9 mouse cellular contexts compared by ENCODE assay signal in the genomic region with DNA sequence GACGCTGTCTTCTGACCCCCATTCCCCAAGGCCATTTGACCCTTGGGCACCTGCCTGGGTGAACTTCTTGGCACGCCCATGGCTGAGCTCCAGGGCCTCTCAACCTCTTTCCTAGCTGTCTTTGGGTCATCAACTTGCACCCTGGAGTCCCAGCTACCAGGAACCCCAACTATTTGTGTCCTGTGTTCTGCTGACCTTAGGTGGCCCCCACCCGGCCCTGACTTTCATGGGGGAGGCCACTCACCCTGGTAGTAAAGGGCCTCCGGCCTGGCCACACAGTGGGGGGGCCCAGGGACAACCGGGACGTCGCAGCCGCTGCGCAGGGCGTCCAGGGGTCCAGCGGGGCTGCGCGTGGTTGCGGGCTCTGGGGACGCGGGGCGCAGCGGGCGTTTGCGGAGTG. TPM values are rescaled to one million over a fixed set of nuclear protein-coding genes. Genes with fewer than 3 reads are reported as not detected.
A peak's percentile ranks its signal among the peaks of the same experiment; 100 is the strongest.
DNase-seq lines count a peak whose midpoint lies in the region; ATAC-seq and TF ChIP-seq lines count a peak whose summit lies in the region.
"Had no signal": no experiment of that assay in that cellular context is flagged by ENCODE, and none has a peak within 500 bp of the region (broad histone marks: within the 10 kb centered on the region; RNA-seq: fewer than 3 reads in every experiment).

No protein-coding gene starts in this region.

- 8% methylated on average over 20 of the region's 20 CpGs for WGBS in kidney, embryonic 14.5 days
- 4% methylated on average over 20 of the region's 20 CpGs for WGBS in hindbrain, embryonic 13.5 days
- WGBS in midbrain, embryonic 13.5 days, result 4% methylated on average over 20 of the region's 20 CpGs

- H3K27ac ChIP-seq in kidney, embryonic 14.5 days (ENCODE audit: low read depth, low read length), result no peak overlapping the region
- peak overlapping the region; percentile 59 for H3K27ac ChIP-seq in bone marrow macrophage, adult 2 months (ENCODE audit: insufficient read depth, low read depth, low read length)
- H3K27ac ChIP-seq in hindbrain, embryonic 13.5 days, result no peak overlapping the region
- no peak overlapping the region for H3K27ac ChIP-seq in midbrain, embryonic 13.5 days

- TF ChIP-seq POLR2A in bone marrow macrophage, adult 2 months (IDR thresholded peaks at IDR 0.05; ENCODE audit: borderline replicate concordance, low read depth, low read length), result no peak

- peaks cover 18% of the 10 kb centered on the region for H3K27me3 ChIP-seq in kidney, embryonic 14.5 days (ENCODE audit: control insufficient read depth, insufficient read depth, low read length)
- peaks cover 77% of the 10 kb centered on the region for H3K27me3 ChIP-seq in hindbrain, embryonic 13.5 days
- peaks cover 58% of the 10 kb centered on the region for H3K27me3 ChIP-seq in midbrain, embryonic 13.5 days

- DNase-seq in kidney, postnatal 14 days, result no peak
- DNase-seq in urinary bladder, postnatal 10 days (ENCODE audit: low spot score), result no peak
- no peak for DNase-seq in gastrocnemius, postnatal 25 days
- DNase-seq in right cerebral cortex, postnatal 4 days, result no peak

- no peak for TF ChIP-seq CTCF in bone marrow macrophage, adult 2 months (IDR thresholded peaks at IDR 0.05; ENCODE audit: low read depth, low read length)

- H3K9ac ChIP-seq in kidney, embryonic 14.5 days (ENCODE audit: low read depth, low read length), result peak overlapping the region; percentile 70
- peak overlapping the region; percentile 59; the same call in 1 of the 2 replicates for H3K9ac ChIP-seq in hindbrain, embryonic 13.5 days
- peak overlapping the region; percentile 60 for H3K9ac ChIP-seq in midbrain, embryonic 13.5 days (replicated peaks)

- no peak for ATAC-seq in kidney, embryonic 14.5 days (ENCODE audit: low FRiP score, low TSS enrichment)
- no peak for ATAC-seq in hindbrain, embryonic 13.5 days (ENCODE audit: low FRiP score)
- ATAC-seq in midbrain, embryonic 13.5 days, result no peak

- peak overlapping the region; percentile 52 for H3K4me3 ChIP-seq in kidney, embryonic 14.5 days (ENCODE audit: low read length)
- peak overlapping the region; percentile 63 for H3K4me3 ChIP-seq in bone marrow macrophage, adult 2 months (ENCODE audit: insufficient read depth, low read length)
- peak overlapping the region; percentile 33 for H3K4me3 ChIP-seq in hindbrain, embryonic 13.5 days
- peak overlapping the region; percentile 33 for H3K4me3 ChIP-seq in midbrain, embryonic 13.5 days (replicated peaks)

- no peaks in the 10 kb centered on the region for H3K9me3 ChIP-seq in kidney, embryonic 14.5 days (ENCODE audit: control insufficient read depth, low read length)
- H3K9me3 ChIP-seq in hindbrain, embryonic 13.5 days, result 0 out of 2 replicates have a peak, but pooled peaks cover 4% of the 10 kb centered on the region
- no peaks in the 10 kb centered on the region for H3K9me3 ChIP-seq in midbrain, embryonic 13.5 days

- peaks cover 34% of the 10 kb centered on the region for H3K4me1 ChIP-seq in kidney, embryonic 14.5 days (ENCODE audit: control insufficient read depth, insufficient read depth, low read length)
- peaks cover 44% of the 10 kb centered on the region for H3K4me1 ChIP-seq in bone marrow macrophage, adult 2 months (ENCODE audit: control insufficient read depth, insufficient read depth, low read length)
- H3K4me1 ChIP-seq in hindbrain, embryonic 13.5 days (replicated peaks), result peaks cover 20% of the 10 kb centered on the region
- H3K4me1 ChIP-seq in midbrain, embryonic 13.5 days (replicated peaks), result peaks cover 26% of the 10 kb centered on the region

- H3K36me3 ChIP-seq in kidney, embryonic 14.5 days (ENCODE audit: control insufficient read depth, insufficient read depth, low read length), result no peaks in the 10 kb centered on the region
- H3K36me3 ChIP-seq in hindbrain, embryonic 13.5 days, result no peaks in the 10 kb centered on the region
- H3K36me3 ChIP-seq in midbrain, embryonic 13.5 days, result no peaks in the 10 kb centered on the region

- peak overlapping the region; percentile 89 for H3K4me2 ChIP-seq in kidney, embryonic 14.5 days (replicated peaks; ENCODE audit: low read depth, low read length)
- peak overlapping the region; percentile 51 for H3K4me2 ChIP-seq in hindbrain, embryonic 13.5 days
- H3K4me2 ChIP-seq in midbrain, embryonic 13.5 days (replicated peaks), result peak overlapping the region; percentile 54

RNA-seq across cellular contexts. Expression of a gene that starts 0.4 kb away (rescaled TPM):
- 3.5 and 4.2 TPM in 2 replicates for polyA plus RNA-seq in kidney, embryonic 14.5 days (2014; fragmentation: Nextera tagmentation; extraction: Ambion mirVana)
- polyA plus RNA-seq in bone marrow macrophage, adult 2 months (2012; ENCODE audit: insufficient read depth, insufficient read length, missing spikeins), result 60.7 and 72.2 TPM in 2 replicates
- 0.60 and 1.5 TPM in 2 replicates for polyA plus RNA-seq in hindbrain, embryonic 13.5 days (2015; fragmentation: Nextera tagmentation; extraction: Ambion mirVana)
- polyA plus RNA-seq in midbrain, embryonic 13.5 days (2015; fragmentation: Nextera tagmentation; extraction: Ambion mirVana), result 0.27 and 0.88 TPM in 2 replicates
- total RNA-seq in gastrocnemius, postnatal 25 days (2021), result 1 to 10 TPM; 1.2 TPM

RNA-seq across cellular contexts. Expression of a gene that starts 25.6 kb away (rescaled TPM):
- 4.7 and 7.3 TPM in 2 replicates for polyA plus RNA-seq in kidney, embryonic 14.5 days (2014; fragmentation: Nextera tagmentation; extraction: Ambion mirVana)
- not detected in 2 replicates for polyA plus RNA-seq in bone marrow macrophage, adult 2 months (2012; ENCODE audit: insufficient read depth, insufficient read length, missing spikeins)
- polyA plus RNA-seq in hindbrain, embryonic 13.5 days (2015; fragmentation: Nextera tagmentation; extraction: Ambion mirVana), result not detected in 2 replicates
- 0.32 TPM in 1 of 2 replicates, not detected in the other for polyA plus RNA-seq in midbrain, embryonic 13.5 days (2015; fragmentation: Nextera tagmentation; extraction: Ambion mirVana)
- total RNA-seq in gastrocnemius, postnatal 25 days (2021), result not detected

RNA-seq across cellular contexts. Expression of a gene that starts 29.6 kb away (rescaled TPM):
- polyA plus RNA-seq in kidney, embryonic 14.5 days (2014; fragmentation: Nextera tagmentation; extraction: Ambion mirVana), result 0.27 TPM in 1 of 2 replicates, not detected in the other
- not detected in 2 replicates for polyA plus RNA-seq in bone marrow macrophage, adult 2 months (2012; ENCODE audit: insufficient read depth, insufficient read length, missing spikeins)
- 7.6 and 9.3 TPM in 2 replicates for polyA plus RNA-seq in hindbrain, embryonic 13.5 days (2015; fragmentation: Nextera tagmentation; extraction: Ambion mirVana)
- polyA plus RNA-seq in midbrain, embryonic 13.5 days (2015; fragmentation: Nextera tagmentation; extraction: Ambion mirVana), result 5.7 and 6.6 TPM in 2 replicates
- total RNA-seq in gastrocnemius, postnatal 25 days (2021), result not detected
- total RNA-seq: gastrocnemius, postnatal 4 days had no signal

RNA-seq across cellular contexts. Expression of a gene that starts 38.9 kb away (rescaled TPM):
- polyA plus RNA-seq in kidney, embryonic 14.5 days (2014; fragmentation: Nextera tagmentation; extraction: Ambion mirVana), result not detected in 2 replicates
- polyA plus RNA-seq in bone marrow macrophage, adult 2 months (2012; ENCODE audit: insufficient read depth, insufficient read length, missing spikeins), result 1.6 and 3.5 TPM in 2 replicates
- polyA plus RNA-seq in hindbrain, embryonic 13.5 days (2015; fragmentation: Nextera tagmentation; extraction: Ambion mirVana), result 0.48 and 0.58 TPM in 2 replicates
- polyA plus RNA-seq in midbrain, embryonic 13.5 days (2015; fragmentation: Nextera tagmentation; extraction: Ambion mirVana), result 0.54 and 0.62 TPM in 2 replicates
- not detected for total RNA-seq in gastrocnemius, postnatal 25 days (2021)
- total RNA-seq: gastrocnemius, postnatal 4 days had no signal

RNA-seq across cellular contexts. Expression of a gene that starts 51.4 kb away (rescaled TPM):
- polyA plus RNA-seq in kidney, embryonic 14.5 days (2014; fragmentation: Nextera tagmentation; extraction: Ambion mirVana), result 177 and 214 TPM in 2 replicates
- polyA plus RNA-seq in bone marrow macrophage, adult 2 months (2012; ENCODE audit: insufficient read depth, insufficient read length, missing spikeins), result 0.52 and 2.6 TPM in 2 replicates
- 8.1 and 10.7 TPM in 2 replicates for polyA plus RNA-seq in hindbrain, embryonic 13.5 days (2015; fragmentation: Nextera tagmentation; extraction: Ambion mirVana)
- 5.2 and 6.4 TPM in 2 replicates for polyA plus RNA-seq in midbrain, embryonic 13.5 days (2015; fragmentation: Nextera tagmentation; extraction: Ambion mirVana)
- 10 to 100 TPM; 25.3 to 33.9 TPM for total RNA-seq in gastrocnemius, postnatal 25 days (2021)

Comparison
In these comparisons a context has a peak if more than half of its experiments do, and no peak if none do; other contexts are left out.
1. RNA of a gene that starts 0.4 kb away (polyA plus RNA-seq): 60.7 to 72.2 TPM in bone marrow macrophage, adult 2 months; 3.5 to 4.2 TPM in kidney, embryonic 14.5 days, 0.60 to 1.5 TPM in hindbrain, embryonic 13.5 days and 0.27 to 0.88 TPM in midbrain, embryonic 13.5 days; every median in the first group is over 10 times any median in the second.
2. Peak in every context shown above with its lines, with median percentiles within 50 percentile points of each other: H3K4me2 ChIP-seq, H3K4me3 ChIP-seq and H3K9ac ChIP-seq.